Mouse (Mus musculus) lung, postnatal 4 days (tissue): ENCODE data around the gene Vsnl1.

ENCODE experiments used
- DNase-seq, 2 experiments: peaks; one replicate each; pipeline ENCODE4 v3.0.0; 2021

The Vsnl1 gene

GRCm38 (mm10) chr12:11379396-11379795 is 57.0 kb downstream of the Vsnl1 start:
- no peak for DNase-seq

DNA sequence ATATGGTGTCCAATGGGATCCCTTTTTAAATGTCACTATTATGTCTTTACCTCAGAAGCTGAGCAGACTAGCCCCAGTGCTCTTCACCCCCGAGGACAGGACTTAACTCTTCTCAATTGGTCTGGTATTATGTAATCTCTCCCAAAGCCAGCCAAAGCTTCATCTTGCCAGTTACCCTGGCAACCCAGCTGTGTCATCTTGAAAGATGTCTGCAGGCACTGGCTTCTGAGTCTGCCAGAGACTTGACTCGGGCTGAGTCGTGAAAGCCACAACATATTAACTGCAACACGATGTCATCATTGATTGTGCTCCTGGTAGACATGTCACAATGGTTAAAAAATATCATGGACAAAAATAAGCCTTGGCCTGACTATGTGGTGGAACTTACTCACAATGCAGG is 66.4 kb downstream of the Vsnl1 start:
- peak; percentile 12 to 45 for DNase-seq

DNA sequence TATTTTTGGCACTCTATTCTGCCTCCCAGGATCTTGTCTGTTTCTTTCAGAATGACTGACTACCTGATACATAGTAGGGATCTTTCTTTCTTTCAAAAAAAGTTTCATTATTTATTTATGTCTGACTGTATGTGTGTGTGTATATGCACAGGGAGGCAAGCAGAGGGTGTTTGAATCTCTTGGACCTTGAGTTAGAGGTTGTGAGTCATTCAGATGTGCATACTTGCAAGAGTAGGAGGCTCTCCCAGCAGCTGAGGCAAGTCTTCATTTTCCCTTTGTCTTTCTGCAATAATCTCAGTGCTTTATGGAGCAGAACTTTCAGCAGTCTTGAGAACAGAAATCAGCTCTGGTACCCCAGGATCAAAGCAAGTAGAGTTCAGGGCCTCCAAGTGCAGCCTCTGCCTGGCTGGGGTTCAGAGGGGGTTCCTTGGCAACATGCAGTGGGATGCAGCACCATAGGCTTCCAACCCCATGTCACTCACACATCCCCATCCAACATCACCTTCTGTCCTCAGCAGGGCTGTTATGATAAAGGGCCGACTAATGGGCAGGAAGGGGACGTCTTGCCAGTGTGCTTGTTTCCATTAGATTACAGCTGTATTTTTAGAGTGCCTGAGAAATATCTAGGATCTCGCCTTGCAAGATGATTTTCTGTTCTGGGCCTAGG is 69.2 kb downstream of the Vsnl1 start:
- DNase-seq, result peak; percentile 36 to 78

DNA sequence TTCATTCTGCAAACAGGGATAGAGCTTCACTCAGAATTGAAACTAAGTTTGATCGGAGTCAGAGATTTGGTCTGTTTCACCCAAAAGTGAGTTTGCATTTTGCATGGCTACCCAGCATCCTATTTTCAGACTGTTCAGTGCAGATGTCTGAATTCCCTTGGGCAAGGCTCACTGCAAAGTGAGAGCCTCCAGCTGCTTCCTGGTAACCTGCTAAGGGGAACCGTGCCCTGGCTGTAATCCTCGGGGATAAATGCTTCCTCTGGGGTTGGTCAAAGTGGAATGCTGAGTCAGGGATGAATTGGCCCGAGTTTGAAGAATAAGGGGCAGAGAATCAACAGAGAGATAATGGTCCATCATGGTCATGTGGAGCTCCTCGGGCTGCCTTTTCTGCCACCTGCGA is 71.5 kb downstream of the Vsnl1 start:
- DNase-seq, result no peak

- no peak for DNase-seq
Observed at GRCm38 (mm10) chr12:11362435-11362834, 74.0 kb downstream of the Vsnl1 start.

GRCm38 (mm10) chr12:11350895-11351294 is 85.5 kb downstream of the Vsnl1 start:
- peak; percentile 69 to 75 for DNase-seq

DNA sequence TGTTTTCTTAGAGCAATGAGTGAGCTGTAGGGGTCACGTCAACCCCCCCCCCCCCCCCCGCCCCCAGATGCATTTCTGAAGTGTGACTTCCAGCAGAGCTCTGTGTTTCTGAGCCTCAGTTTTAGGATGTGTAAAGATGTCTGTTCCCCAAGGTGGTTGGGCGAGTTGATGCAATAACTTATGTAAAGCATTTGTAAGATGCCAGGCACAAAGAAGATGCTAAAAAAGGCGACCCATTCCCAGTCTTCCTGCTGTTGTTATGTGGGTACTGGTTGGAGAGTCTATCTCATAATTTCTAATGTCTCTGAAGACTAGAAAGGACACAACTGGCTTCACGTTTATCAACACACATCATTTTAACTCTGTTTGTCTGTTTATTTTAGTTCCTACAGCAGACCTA is 86.5 kb downstream of the Vsnl1 start:
- DNase-seq, result no peak

GRCm38 (mm10) chr12:11348423-11348822 is 88.0 kb downstream of the Vsnl1 start:
- no peak for DNase-seq

- no peak for DNase-seq
Observed at GRCm38 (mm10) chr12:11345963-11346362, 90.5 kb downstream of the Vsnl1 start.

- no peak for DNase-seq
Observed at GRCm38 (mm10) chr12:11342020-11342600, 94.3 kb downstream of the Vsnl1 start.

DNA sequence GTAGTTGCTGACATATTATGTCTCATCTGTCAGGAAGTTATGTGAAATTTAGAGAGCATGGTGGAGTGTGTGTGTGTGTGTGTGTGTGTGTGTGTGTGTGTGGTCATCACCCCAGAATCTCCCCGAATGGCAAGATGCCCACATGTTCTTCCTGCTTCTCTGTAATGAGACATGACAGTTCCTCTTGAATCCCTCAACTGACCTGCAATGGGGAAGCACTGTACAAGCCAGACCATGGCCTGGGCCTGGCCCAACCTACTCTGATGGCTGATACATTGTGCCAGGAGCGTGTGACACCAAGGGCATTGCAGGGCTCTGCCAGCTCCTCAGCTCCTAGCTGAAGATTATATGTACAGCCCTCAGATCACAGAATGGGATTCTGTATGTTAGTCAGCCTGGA is 98.2 kb downstream of the Vsnl1 start:
- DNase-seq, result no peak

GRCm38 (mm10) chr12:11336845-11337244 is 99.6 kb downstream of the Vsnl1 start:
- DNase-seq, result peak in 1 of 2 experiments; percentile 56

DNA sequence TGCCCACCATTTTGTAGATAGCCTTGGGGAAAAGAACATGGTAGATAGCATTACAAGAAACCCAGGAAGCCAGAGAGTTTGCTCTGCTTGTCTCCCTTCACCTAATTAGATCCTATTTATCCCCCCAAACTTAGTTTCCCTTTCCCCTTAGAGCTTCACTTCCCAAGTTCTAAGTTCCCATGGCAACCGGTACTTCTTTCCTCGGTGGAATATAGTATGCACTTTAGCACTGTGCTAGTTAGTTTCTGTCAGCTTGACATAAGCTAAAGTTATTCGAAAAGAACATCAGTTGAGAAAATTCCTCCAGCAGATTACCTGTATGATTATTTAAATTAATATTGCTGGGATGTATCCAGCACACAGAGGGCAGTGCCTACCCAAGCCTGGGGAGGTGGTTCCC is 109.9 kb downstream of the Vsnl1 start:
- no peak for DNase-seq

DNA sequence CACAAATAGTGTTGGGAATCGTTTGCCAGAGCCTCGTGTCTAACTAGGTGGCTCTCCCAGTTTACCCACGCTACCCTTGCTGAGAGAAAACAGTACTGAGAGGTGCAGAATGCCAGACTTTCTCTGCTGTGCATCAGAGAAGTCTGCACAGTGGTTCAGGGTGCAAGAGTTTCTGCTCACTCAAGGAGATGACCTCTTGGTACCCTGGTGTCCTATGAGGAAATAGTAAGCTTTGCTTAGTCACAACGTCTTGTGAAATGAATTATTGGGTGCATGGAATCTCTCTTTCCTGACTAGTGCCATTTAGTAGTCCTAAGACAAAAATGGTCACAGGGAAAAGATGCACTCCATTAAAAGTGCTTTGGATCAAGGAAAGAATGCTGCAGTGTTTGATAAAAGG is 111.9 kb downstream of the Vsnl1 start:
- no peak for DNase-seq

GRCm38 (mm10) chr12:11317671-11318070 is 118.7 kb downstream of the Vsnl1 start:
- peak; percentile 7 to 36 for DNase-seq

GRCm38 (mm10) chr12:11313840-11314239 is 122.6 kb downstream of the Vsnl1 start:
- no peak for DNase-seq

GRCm38 (mm10) chr12:11311106-11311505 is 125.3 kb downstream of the Vsnl1 start:
- DNase-seq, result no peak

DNA sequence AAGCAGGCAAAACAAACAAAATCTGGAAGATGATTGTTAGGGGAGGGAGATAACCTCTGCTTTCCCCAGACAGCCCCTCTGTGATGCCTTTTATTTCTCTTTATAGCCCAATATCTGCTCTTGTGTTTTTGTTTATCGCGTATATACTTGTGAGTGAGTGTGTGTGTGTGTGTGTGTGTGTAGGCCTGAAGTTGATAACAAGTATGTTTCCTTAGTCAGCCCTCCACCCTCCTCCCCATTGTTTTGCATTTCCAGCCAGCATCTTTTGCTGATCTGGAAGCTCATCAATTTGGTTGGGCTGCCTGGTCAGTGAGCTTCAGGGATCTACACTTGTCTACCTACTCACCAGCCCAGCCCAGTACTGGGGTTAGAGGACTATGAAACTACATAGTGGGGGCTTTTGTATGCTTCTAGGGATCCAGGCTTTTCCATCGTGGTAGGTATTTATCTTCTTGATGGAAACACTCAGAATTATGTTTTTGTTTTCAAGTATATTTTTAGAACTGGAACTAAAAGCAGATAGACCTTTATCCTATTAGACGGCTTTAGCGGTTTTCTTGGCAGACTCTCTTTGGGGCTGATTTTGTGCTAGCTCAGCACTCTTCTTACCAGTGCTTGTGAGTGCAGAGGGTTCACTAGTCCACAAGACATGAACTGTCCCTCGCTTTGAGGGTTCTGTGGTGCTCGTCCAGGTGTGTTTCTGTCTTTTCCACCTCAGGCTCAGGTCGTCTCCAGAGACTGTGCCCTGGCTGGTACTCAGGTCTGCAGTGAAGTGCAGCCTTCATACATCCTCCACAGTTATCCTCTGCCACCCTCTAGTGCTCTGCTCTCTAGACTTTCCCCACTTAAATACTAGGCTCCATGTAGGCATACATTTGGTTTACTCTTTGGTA is 129.4 kb downstream of the Vsnl1 start:
- no peak for DNase-seq

DNA sequence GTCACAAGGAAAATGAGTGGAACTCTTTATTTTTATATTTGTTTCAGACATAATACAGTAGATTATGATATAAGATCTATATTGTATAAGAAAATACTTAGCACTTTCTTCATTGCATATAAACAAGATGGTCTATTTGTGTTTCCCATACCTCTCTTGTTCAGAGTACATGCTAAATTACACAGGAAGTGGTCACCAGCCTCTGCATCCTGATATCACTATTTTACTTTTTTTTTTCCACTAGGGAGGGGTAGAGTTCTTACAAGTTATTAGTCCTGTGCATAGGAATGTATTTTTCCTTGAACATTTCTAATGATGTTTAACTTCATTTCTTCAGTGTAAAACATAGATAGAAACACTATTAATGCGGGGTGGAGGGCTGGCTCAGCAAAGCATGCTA is 135.6 kb downstream of the Vsnl1 start:
- DNase-seq, result no peak

DNA sequence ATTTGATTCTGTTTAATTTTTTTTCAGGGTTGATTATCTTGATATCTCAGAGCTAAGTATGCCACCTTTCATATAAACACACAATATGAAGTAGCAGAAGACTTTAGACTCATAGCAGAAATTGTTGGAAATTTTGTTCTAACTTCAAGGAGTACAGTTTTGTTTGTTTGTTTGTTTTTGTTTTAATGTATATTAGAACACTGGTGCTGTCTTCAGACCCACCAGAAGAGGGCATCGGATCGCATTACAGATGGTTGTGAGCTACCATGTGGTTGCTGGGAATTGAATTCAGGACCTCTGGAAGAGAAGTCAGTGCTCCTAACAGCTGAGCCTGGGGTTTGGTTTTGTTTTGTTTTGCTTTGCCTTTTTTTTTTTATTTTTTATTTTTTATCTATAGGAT is 150.0 kb downstream of the Vsnl1 start:
- DNase-seq, result no peak

DNA sequence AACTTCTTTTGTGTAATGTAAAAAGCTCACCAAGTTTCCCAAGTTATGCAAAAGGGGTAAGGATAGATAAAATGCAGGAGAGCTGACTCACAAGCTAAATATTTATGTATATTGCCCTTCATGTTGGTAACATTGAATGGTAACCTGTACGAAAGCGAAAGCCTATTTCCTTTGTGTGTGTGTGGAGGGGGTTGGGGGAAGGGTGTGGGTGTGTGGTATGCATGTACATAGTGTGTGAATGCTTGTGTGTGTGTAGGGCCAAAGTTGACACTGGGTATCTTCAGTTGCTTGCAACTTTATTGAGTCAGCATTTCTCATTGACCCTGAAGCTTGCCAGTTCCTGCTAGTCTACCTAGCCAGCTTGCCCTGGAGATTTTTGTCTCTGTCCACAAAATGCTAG is 154.8 kb downstream of the Vsnl1 start:
- DNase-seq, result no peak

GRCm38 (mm10) chr12:11279886-11280285 is 156.5 kb downstream of the Vsnl1 start:
- DNase-seq, result no peak

DNA sequence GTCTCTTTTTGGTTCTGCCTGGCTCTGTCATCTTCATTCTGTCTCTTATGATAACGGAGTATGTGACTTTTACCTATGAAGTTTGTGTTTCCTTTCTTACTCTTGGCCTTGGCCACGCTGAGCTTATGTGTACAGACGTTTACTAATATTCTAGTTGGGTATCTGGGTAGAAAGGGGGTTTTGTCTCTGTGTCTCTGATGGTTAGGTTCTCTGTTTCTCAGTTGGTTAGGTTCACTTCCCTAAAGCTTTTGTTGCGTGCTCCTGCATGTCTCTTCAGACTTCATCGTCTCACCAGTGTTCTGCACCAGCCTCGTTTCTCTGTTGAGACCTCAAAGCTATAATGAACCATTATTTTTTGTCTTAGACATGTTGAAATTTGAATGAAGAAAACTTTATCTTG is 159.2 kb downstream of the Vsnl1 start:
- no peak for DNase-seq

DNA sequence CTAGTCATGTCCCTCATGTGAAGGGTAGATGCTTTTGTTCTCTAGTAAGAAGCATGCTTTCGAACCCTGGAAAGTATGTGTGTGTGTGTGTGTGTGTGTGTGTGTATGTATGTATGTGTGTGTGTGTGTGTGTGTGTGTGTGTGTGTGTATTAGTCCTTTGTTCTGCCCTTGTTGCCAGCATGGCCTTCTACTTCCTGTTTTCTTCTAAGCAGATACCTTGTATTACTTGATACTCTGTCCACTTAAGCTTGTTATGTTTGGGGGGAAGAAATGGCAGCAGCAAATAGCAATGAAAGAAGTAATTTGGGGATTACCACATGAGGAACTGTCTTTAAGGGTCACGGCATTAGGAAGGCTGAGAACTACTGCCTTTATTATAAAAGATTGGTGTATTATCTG is 159.8 kb downstream of the Vsnl1 start:
- DNase-seq, result no peak
